Comparison of ENCODE assay signal across 20 mouse cellular contexts in genomic region chr11:30749587-30749986, GRCm38 (mm10). TPM values are rescaled to one million over a fixed set of nuclear protein-coding genes. Genes with fewer than 3 reads are reported as not detected.
DNase-seq lines count a peak whose midpoint lies in the region; ATAC-seq lines count a peak whose summit lies in the region.
"Had no signal": no experiment of that assay in that cellular context is flagged by ENCODE, and none has a peak within 500 bp of the region (broad histone marks: within the 10 kb centered on the region; RNA-seq: fewer than 3 reads in every experiment).

No protein-coding gene starts in this region.

- no peaks in the 10 kb centered on the region for H3K9me3 ChIP-seq in forebrain, embryonic 11.5 days (ENCODE audit: control insufficient read depth, low read length)
- no peaks in the 10 kb centered on the region for H3K9me3 ChIP-seq in forebrain, embryonic 15.5 days
- H3K9me3 ChIP-seq in neural tube, embryonic 12.5 days = no peaks in the 10 kb centered on the region
- no peaks in the 10 kb centered on the region for H3K9me3 ChIP-seq in limb, embryonic 10.5 days (replicated peaks)
- H3K9me3 ChIP-seq: embryonic facial prominence, embryonic 12.5 days; forebrain, embryonic 12.5 days; heart, embryonic 13.5 days; hindbrain, embryonic 12.5 days had no signal

- no peaks in the 10 kb centered on the region for H3K36me3 ChIP-seq in forebrain, embryonic 11.5 days (ENCODE audit: control insufficient read depth, insufficient read depth, low read length)
- no peaks in the 10 kb centered on the region for H3K36me3 ChIP-seq in forebrain, embryonic 15.5 days
- H3K36me3 ChIP-seq in neural tube, embryonic 12.5 days = no peaks in the 10 kb centered on the region
- H3K36me3 ChIP-seq in limb, embryonic 10.5 days = no peaks in the 10 kb centered on the region
- H3K36me3 ChIP-seq: embryonic facial prominence, embryonic 12.5 days; forebrain, embryonic 12.5 days; heart, embryonic 13.5 days; hindbrain, embryonic 12.5 days had no signal

- H3K4me3 ChIP-seq in forebrain, embryonic 11.5 days (ENCODE audit: low read depth, low read length) = no peak overlapping the region
- H3K4me3 ChIP-seq in forebrain, embryonic 15.5 days = no peak overlapping the region
- no peak overlapping the region for H3K4me3 ChIP-seq in neural tube, embryonic 12.5 days
- H3K4me3 ChIP-seq in limb, embryonic 10.5 days = no peak overlapping the region
- H3K4me3 ChIP-seq: embryonic facial prominence, embryonic 12.5 days; forebrain, embryonic 12.5 days; heart, adult 2 months; heart, embryonic 13.5 days; hindbrain, embryonic 12.5 days had no signal

- no peak overlapping the region for H3K27ac ChIP-seq in forebrain, embryonic 11.5 days (ENCODE audit: low read depth, low read length)
- H3K27ac ChIP-seq in forebrain, embryonic 15.5 days (replicated peaks) = no peak overlapping the region
- no peak overlapping the region for H3K27ac ChIP-seq in neural tube, embryonic 12.5 days
- no peak overlapping the region for H3K27ac ChIP-seq in limb, embryonic 10.5 days
- H3K27ac ChIP-seq: embryonic facial prominence, embryonic 12.5 days; forebrain, embryonic 12.5 days; heart, adult 2 months; heart, embryonic 13.5 days; hindbrain, embryonic 12.5 days; hindbrain, postnatal 0 days had no signal

- H3K9ac ChIP-seq in forebrain, embryonic 11.5 days (ENCODE audit: low read length) = no peak overlapping the region
- no peak overlapping the region for H3K9ac ChIP-seq in forebrain, embryonic 15.5 days (replicated peaks)
- no peak overlapping the region for H3K9ac ChIP-seq in neural tube, embryonic 12.5 days
- H3K9ac ChIP-seq: embryonic facial prominence, embryonic 12.5 days; forebrain, embryonic 12.5 days; forebrain, postnatal 0 days; heart, embryonic 13.5 days; hindbrain, embryonic 12.5 days had no signal

- H3K4me1 ChIP-seq in forebrain, embryonic 11.5 days (replicated peaks; ENCODE audit: control insufficient read depth, insufficient read depth, low read length) = peaks cover 2% of the 10 kb centered on the region; the same call in 1 of the 2 replicates
- H3K4me1 ChIP-seq in forebrain, embryonic 15.5 days = no peaks in the 10 kb centered on the region
- H3K4me1 ChIP-seq in neural tube, embryonic 12.5 days = no peaks in the 10 kb centered on the region
- no peaks in the 10 kb centered on the region for H3K4me1 ChIP-seq in limb, embryonic 10.5 days
- H3K4me1 ChIP-seq: embryonic facial prominence, embryonic 12.5 days; forebrain, embryonic 12.5 days had no signal

- WGBS in forebrain, embryonic 11.5 days = 29% methylated on average over 3 of the region's 3 CpGs
- WGBS in forebrain, embryonic 15.5 days = 21% methylated on average over 3 of the region's 3 CpGs
- 16% methylated on average over 3 of the region's 3 CpGs for WGBS in neural tube, embryonic 12.5 days
- WGBS in limb, embryonic 10.5 days = 54% methylated on average over 3 of the region's 3 CpGs

- DNase-seq in forebrain, embryonic 11.5 days (ENCODE audit: low spot score) = no peak
- DNase-seq in neural tube, embryonic 10.5 days (ENCODE audit: extremely low spot score, low spot score) = no peak
- DNase-seq in WW6 (ENCODE audit: low read depth, low spot score) = peak; percentile 56
- no peak for DNase-seq in heart, adult 9 months (ENCODE audit: low spot score in 2 of 2)
- DNase-seq in limb, embryonic 10.5 days (ENCODE audit: low spot score) = no peak
- DNase-seq: adrenal gland, adult 8-10 months; adrenal gland, postnatal 36 days; cerebellum, adult 9-10 months; forebrain, postnatal 0 days; gastrocnemius, postnatal 14 days; heart, adult 2 months; heart, postnatal 36 days had no signal

- no peaks in the 10 kb centered on the region for H3K27me3 ChIP-seq in forebrain, embryonic 11.5 days (ENCODE audit: control insufficient read depth, insufficient read depth, low read length)
- H3K27me3 ChIP-seq in forebrain, embryonic 15.5 days = no peaks in the 10 kb centered on the region
- no peaks in the 10 kb centered on the region; the same call in 1 of the 2 replicates for H3K27me3 ChIP-seq in neural tube, embryonic 12.5 days (replicated peaks)
- peaks cover 13% of the 10 kb centered on the region; the same call in 1 of the 2 replicates for H3K27me3 ChIP-seq in limb, embryonic 10.5 days (ENCODE audit: low read depth, poor library complexity, severe bottlenecking)
- H3K27me3 ChIP-seq: embryonic facial prominence, embryonic 12.5 days had no signal

- no peak overlapping the region for H3K4me2 ChIP-seq in forebrain, embryonic 11.5 days (ENCODE audit: low read depth, low read length, severe bottlenecking)
- H3K4me2 ChIP-seq in forebrain, embryonic 15.5 days (replicated peaks) = no peak overlapping the region
- no peak overlapping the region for H3K4me2 ChIP-seq in neural tube, embryonic 12.5 days (replicated peaks)
- H3K4me2 ChIP-seq: embryonic facial prominence, embryonic 12.5 days; forebrain, embryonic 12.5 days; heart, embryonic 13.5 days; hindbrain, embryonic 12.5 days had no signal

- ATAC-seq in forebrain, embryonic 11.5 days (replicated peaks; ENCODE audit: low FRiP score) = peak; percentile 39; the same call in 1 of the 2 replicates
- ATAC-seq in forebrain, embryonic 15.5 days (replicated peaks) = no peak
- ATAC-seq in neural tube, embryonic 12.5 days (ENCODE audit: low FRiP score, low read depth) = 0 out of 2 replicates have a peak, but pooled peaks have one; percentile 17
- ATAC-seq in monocyte, adult 5-6 weeks (replicated peaks; ENCODE audit: insufficient number of reproducible peaks, low FRiP score, low TSS enrichment, poor library complexity, severe bottlenecking) = no peak
- ATAC-seq: forebrain, postnatal 0 days had no signal

RNA-seq across cellular contexts. Expression of gene Psme4, which starts 21.9 kb away (rescaled TPM):
- polyA plus RNA-seq in forebrain, embryonic 11.5 days (2014; fragmentation: Nextera tagmentation; extraction: Ambion mirVana) = 33.1 and 41.7 TPM in 2 replicates
- 17.8 and 20.4 TPM in 2 replicates for polyA plus RNA-seq in forebrain, embryonic 15.5 days (2015; fragmentation: Nextera tagmentation; extraction: Ambion mirVana)
- 30.8 and 31.2 TPM in 2 replicates for polyA plus RNA-seq in neural tube, embryonic 12.5 days (2016; fragmentation: Nextera tagmentation; extraction: Ambion mirVana)
- 58.8 to 80.2 TPM (median 59.9 TPM) in 3 replicates for total RNA-seq in monocyte, adult 5-6 weeks (2017)
- polyA plus RNA-seq in limb, embryonic 10.5 days (2016; fragmentation: Nextera tagmentation; extraction: Ambion mirVana) = 25.2 and 31.5 TPM in 2 replicates

Comparison
In these comparisons a context has a peak if more than half of its experiments do, and no peak if none do; other contexts are left out.
1. ATAC-seq: peak in forebrain, embryonic 11.5 days (single experiment) and neural tube, embryonic 12.5 days (single experiment); none in forebrain, embryonic 15.5 days (single experiment) and monocyte, adult 5-6 weeks (single experiment).